Mouse (Mus musculus) cortical plate, adult 2 months (tissue): ENCODE data around the gene Rpap2.

ENCODE experiments used
- CTCF ChIP-seq: fragments of 200-500 bp; IDR thresholded peaks from 2 replicates; pipeline ENCODE4 v1.5.1; 2011; ENCODE audit warnings: mild to moderate bottlenecking, control low read depth, low read length; ENCODE audit not compliant: insufficient read depth; ENCODE audit errors: extremely low read depth
- POLR2A ChIP-seq: fragments of 200-500 bp; IDR thresholded peaks from 2 replicates; pipeline ENCODE4 v1.6.1; 2011; ENCODE audit warnings: mild to moderate bottlenecking, low read length, control low read depth; ENCODE audit not compliant: insufficient read depth; ENCODE audit errors: extremely low read depth

GRCm38 (mm10) chr5:107703207-107703763 is 106.1 kb downstream of the Rpap2 start:
- no peak for TF ChIP-seq CTCF
- TF ChIP-seq POLR2A = no peak
